Mouse (Mus musculus): ENCODE results near the gene Mbnl3. TPM values are rescaled to one million over a fixed set of nuclear protein-coding genes. Genes with fewer than 3 reads are reported as not detected.
A peak's percentile ranks its signal among the peaks of the same experiment; 100 is the strongest.

Gene Mbnl3
- polyA plus RNA-seq, 1 experiment from 2014 or later, result 7.0 TPM

DNA sequence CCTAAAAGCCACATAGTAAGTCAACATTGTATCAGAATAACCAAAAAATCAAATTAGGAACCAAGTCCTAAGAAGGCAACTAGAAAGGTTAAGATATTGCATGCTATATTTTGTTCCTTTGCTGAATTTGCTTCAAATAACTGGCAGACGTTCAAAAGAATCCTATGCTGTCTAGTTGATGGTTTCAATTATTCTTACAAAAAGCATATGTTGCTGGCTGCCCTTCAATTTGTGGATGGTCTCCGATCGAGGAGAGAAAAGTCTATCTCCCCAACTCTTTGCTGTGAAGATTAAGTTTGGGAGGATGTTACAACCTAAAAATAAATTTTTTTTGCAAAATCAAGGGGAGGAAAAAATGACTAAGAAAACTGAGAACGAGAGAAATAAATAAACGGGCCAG lies 41.6 kb downstream of the Mbnl3 start:
- WGBS, result 75% methylated on average over 5 of the region's 5 CpGs
- H3K4me2 ChIP-seq (replicated peaks; ENCODE audit: low read depth, low read length), result no peak overlapping the region

DNA sequence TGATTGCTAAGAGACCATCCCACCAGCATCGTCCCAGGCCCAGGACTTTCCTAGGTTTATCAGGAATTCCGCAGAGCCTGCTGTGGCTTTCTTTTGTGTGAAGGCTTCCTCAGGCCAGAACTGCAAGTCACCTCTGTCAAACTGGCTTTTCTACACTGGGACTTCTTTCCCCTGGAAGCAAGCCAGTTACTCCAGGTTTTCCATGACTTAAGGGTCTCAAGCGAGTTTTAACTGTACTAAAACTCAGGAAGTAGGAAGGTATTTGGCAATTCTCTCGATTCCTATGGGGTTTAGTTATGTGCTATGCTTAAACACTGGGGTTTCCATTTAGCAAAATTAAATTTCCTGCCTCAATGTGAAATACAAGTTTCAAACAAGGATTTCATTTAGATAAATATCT lies 57.9 kb downstream of the Mbnl3 start:
- Histone ChIP-seq H3K4me3 (ENCODE audit: low read length) (no peak overlapping the region), H3K9ac (replicated peaks; ENCODE audit: low read length) (no peak overlapping the region), H3K27me3 (ENCODE audit: insufficient read depth, low read length) (peaks cover 5% of the 10 kb centered on the region; the same call in 1 of the 2 replicates), H3K27ac (ENCODE audit: low read length) (no peak overlapping the region), H3K9me3 (ENCODE audit: low read length) (no peaks in the 10 kb centered on the region), H3K4me1 (ENCODE audit: insufficient read depth, low read length) (no peaks in the 10 kb centered on the region), H3K36me3 (ENCODE audit: insufficient read depth, low read length) (no peaks in the 10 kb centered on the region), H3K4me2 (replicated peaks; ENCODE audit: low read depth, low read length) (no peak overlapping the region)
- no peak for ATAC-seq (ENCODE audit: low FRiP score, low TSS enrichment)
- 60% methylated on average over 4 of the region's 4 CpGs for WGBS

More for the DNA sequence above, 41.6 kb downstream of the Mbnl3 start:
- no peak overlapping the region for H3K4me3 ChIP-seq (ENCODE audit: low read length)
- no peaks in the 10 kb centered on the region for H3K27me3 ChIP-seq (ENCODE audit: insufficient read depth, low read length)
- H3K9me3 ChIP-seq (ENCODE audit: low read length), result no peaks in the 10 kb centered on the region
- H3K27ac ChIP-seq (ENCODE audit: low read length), result no peak overlapping the region
- H3K9ac ChIP-seq (replicated peaks; ENCODE audit: low read length), result no peak overlapping the region
- no peak for ATAC-seq (ENCODE audit: low FRiP score, low TSS enrichment)
- H3K4me1 ChIP-seq (ENCODE audit: insufficient read depth, low read length), result no peaks in the 10 kb centered on the region
- H3K36me3 ChIP-seq (ENCODE audit: insufficient read depth, low read length), result no peaks in the 10 kb centered on the region

DNA sequence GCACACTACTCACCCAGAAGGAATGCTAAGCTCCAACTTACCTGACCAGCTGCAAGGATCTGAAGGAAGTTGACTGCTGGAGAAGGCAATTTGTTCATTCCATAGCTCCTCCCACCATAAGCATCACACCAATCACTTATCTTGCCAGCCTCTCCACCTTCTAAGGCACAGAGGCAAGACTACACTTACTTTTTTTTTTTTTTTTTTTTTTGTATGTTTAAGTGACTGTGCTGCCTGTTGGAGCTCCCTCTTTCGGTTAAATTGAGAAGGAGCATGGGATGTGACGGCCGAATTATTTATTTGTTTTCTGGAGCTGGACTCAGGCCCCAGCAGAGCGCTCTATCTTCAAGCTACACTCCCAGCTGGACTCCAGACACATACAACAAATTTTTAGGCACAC lies 60.0 kb downstream of the Mbnl3 start:
- no peak overlapping the region for H3K27ac ChIP-seq (ENCODE audit: low read length)
- H3K4me3 ChIP-seq (ENCODE audit: low read length), result no peak overlapping the region
- 57% methylated on average over 4 of the region's 4 CpGs for WGBS
- H3K36me3 ChIP-seq (ENCODE audit: insufficient read depth, low read length), result no peaks in the 10 kb centered on the region
- H3K4me2 ChIP-seq (replicated peaks; ENCODE audit: low read depth, low read length), result no peak overlapping the region
- no peak overlapping the region for H3K9ac ChIP-seq (replicated peaks; ENCODE audit: low read length)
- ATAC-seq (ENCODE audit: low FRiP score, low TSS enrichment), result 0 out of 2 replicates have a peak, but pooled peaks have one; percentile 35
- no peaks in the 10 kb centered on the region for H3K4me1 ChIP-seq (ENCODE audit: insufficient read depth, low read length)
- H3K27me3 ChIP-seq (ENCODE audit: insufficient read depth, low read length), result peaks cover 7% of the 10 kb centered on the region; the same call in 1 of the 2 replicates
- H3K9me3 ChIP-seq (ENCODE audit: low read length), result no peaks in the 10 kb centered on the region

DNA sequence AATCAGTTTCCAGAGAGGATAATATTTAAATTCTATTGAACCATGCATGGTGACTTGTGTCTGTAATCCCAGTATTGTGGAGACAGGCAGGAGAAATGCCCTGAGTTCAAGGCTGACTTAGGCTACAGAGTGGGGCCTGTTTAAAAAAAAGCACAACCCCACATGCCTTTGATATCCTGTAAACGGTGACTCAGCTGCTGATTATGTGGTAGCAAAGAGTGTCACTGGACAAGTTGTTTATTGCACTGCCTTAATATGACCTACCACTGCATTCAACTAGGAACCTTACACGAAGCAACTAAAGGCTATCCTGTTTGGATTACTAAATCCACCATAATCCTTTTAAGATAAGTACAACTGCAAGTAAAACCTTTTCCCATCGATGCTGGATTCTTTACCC lies 66.3 kb downstream of the Mbnl3 start:
- no peak for ATAC-seq (ENCODE audit: low FRiP score, low TSS enrichment)
- H3K4me2 ChIP-seq (replicated peaks; ENCODE audit: low read depth, low read length), result no peak overlapping the region
- H3K27ac ChIP-seq (ENCODE audit: low read length), result no peak overlapping the region
- peaks cover 5% of the 10 kb centered on the region; the same call in 1 of the 2 replicates for H3K27me3 ChIP-seq (ENCODE audit: insufficient read depth, low read length)
- no peaks in the 10 kb centered on the region for H3K36me3 ChIP-seq (ENCODE audit: insufficient read depth, low read length)
- no peaks in the 10 kb centered on the region for H3K4me1 ChIP-seq (ENCODE audit: insufficient read depth, low read length)
- no peak overlapping the region for H3K9ac ChIP-seq (replicated peaks; ENCODE audit: low read length)
- H3K4me3 ChIP-seq (ENCODE audit: low read length), result no peak overlapping the region
- 68% methylated on average over 3 of the region's 3 CpGs for WGBS
- no peaks in the 10 kb centered on the region for H3K9me3 ChIP-seq (ENCODE audit: low read length)

DNA sequence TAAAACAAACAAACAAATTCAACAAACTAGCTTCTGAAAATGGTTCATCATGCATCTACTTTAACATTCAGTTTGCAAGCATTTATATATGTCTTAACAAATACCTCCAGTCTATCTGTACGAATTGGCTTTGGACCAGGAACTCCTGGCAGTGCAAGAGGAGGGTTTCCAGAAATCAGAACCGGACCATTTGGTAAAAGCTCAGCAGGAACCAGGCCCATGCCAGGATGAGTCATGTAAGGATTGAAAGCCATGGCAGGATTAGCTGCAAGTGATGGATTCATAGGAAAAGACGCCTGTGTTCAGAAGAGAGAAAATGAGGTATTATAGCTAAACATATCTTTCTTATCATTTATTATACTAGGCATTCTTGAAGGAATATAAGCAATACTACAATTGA lies 75.0 kb downstream of the Mbnl3 start:
- H3K9me3 ChIP-seq (ENCODE audit: low read length), result no peaks in the 10 kb centered on the region
- no peak overlapping the region for H3K4me2 ChIP-seq (replicated peaks; ENCODE audit: low read depth, low read length)
- no peak overlapping the region for H3K4me3 ChIP-seq (ENCODE audit: low read length)
- no peak overlapping the region for H3K27ac ChIP-seq (ENCODE audit: low read length)
- 87% methylated on average over 3 of the region's 3 CpGs for WGBS
- H3K27me3 ChIP-seq (ENCODE audit: insufficient read depth, low read length), result peaks cover 2% of the 10 kb centered on the region; the same call in 1 of the 2 replicates
- no peak overlapping the region for H3K9ac ChIP-seq (replicated peaks; ENCODE audit: low read length)
- no peaks in the 10 kb centered on the region for H3K4me1 ChIP-seq (ENCODE audit: insufficient read depth, low read length)
- no peak for ATAC-seq (ENCODE audit: low FRiP score, low TSS enrichment)
- H3K36me3 ChIP-seq (ENCODE audit: insufficient read depth, low read length), result no peaks in the 10 kb centered on the region

DNA sequence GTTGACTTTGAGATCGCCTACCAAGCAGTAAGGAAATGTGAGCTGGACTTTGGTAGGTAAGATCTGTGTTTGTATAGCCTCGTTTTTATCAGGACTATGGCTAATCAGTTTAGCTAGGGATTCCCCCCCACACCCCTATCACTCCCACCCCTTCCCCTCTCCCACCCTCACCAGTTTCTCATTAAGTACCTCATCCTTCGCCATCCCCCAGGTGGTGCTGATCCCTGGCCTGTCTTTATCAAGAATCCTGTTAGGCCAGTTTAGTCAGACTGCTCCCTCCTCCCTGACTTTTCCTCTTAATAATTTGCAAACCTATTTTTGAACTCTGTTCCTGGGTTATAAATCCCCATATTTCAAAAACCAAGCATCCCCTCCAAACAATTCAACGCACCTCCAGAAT lies 103.6 kb downstream of the Mbnl3 start:
- no peaks in the 10 kb centered on the region for H3K4me1 ChIP-seq (ENCODE audit: insufficient read depth, low read length)
- no peaks in the 10 kb centered on the region for H3K9me3 ChIP-seq (ENCODE audit: low read length)
- peaks cover 7% of the 10 kb centered on the region; the same call in 1 of the 2 replicates for H3K27me3 ChIP-seq (ENCODE audit: insufficient read depth, low read length)

DNA sequence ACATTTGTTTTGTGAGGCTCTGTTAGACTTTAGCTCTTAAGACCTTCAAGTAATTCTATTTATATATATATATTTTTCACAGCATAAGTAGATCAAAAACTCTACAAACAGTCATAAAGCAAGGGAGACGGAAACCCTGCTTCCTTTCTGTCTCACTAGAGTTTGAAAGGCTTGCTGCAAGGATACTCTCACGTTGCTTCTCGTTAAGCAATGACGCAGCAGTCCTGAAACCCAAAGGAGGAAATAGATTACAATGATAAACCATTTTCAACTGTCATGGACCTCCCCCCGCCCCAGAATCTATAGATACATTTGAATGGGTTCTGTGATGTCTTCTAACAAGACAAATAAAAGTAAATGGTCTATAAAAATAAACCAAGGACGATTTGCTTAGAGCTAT lies 121.4 kb downstream of the Mbnl3 start:
- no peak overlapping the region for H3K4me3 ChIP-seq (ENCODE audit: low read length)
- H3K9ac ChIP-seq (replicated peaks; ENCODE audit: low read length), result no peak overlapping the region
- peaks cover 2% of the 10 kb centered on the region; the same call in 1 of the 2 replicates for H3K27me3 ChIP-seq (ENCODE audit: insufficient read depth, low read length)
- no peak overlapping the region for H3K27ac ChIP-seq (ENCODE audit: low read length)
- H3K9me3 ChIP-seq (ENCODE audit: low read length), result no peaks in the 10 kb centered on the region
- no peaks in the 10 kb centered on the region for H3K36me3 ChIP-seq (ENCODE audit: insufficient read depth, low read length)
- H3K4me1 ChIP-seq (ENCODE audit: insufficient read depth, low read length), result no peaks in the 10 kb centered on the region
- H3K4me2 ChIP-seq (replicated peaks; ENCODE audit: low read depth, low read length), result no peak overlapping the region
- no peak for ATAC-seq (ENCODE audit: low FRiP score, low TSS enrichment)
- WGBS, result 69% methylated on average over 6 of the region's 6 CpGs

More for the DNA sequence above, 103.6 kb downstream of the Mbnl3 start:
- Histone ChIP-seq H3K4me2 (replicated peaks; ENCODE audit: low read depth, low read length) (no peak overlapping the region), H3K9ac (replicated peaks; ENCODE audit: low read length) (no peak overlapping the region), H3K4me3 (ENCODE audit: low read length) (no peak overlapping the region), H3K36me3 (ENCODE audit: insufficient read depth, low read length) (no peaks in the 10 kb centered on the region), H3K27ac (ENCODE audit: low read length) (no peak overlapping the region)
- no peak for ATAC-seq (ENCODE audit: low FRiP score, low TSS enrichment)
- 72% methylated on average over 4 of the region's 4 CpGs for WGBS

DNA sequence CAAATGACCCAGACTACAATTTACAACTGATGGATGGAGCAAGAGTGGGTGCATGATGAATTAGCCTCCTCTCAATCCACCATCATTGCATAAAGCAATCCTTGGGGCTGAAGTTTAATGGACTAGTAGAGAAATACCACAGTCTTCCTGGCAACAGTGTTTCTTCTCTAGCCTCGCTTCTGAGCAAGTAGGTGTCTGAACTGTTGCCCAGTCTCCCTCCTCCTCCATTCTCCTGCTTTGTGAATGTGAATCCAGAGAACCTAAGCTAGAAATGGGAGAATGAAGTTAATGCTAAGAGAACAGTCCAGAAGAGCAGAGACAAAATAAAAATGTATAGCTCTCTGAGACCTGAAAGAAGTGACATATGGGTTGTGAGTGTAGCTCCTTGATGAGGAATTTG lies 122.1 kb downstream of the Mbnl3 start:
- no peak overlapping the region for H3K4me3 ChIP-seq (ENCODE audit: low read length)
- H3K4me2 ChIP-seq (replicated peaks; ENCODE audit: low read depth, low read length), result no peak overlapping the region
- no peak overlapping the region for H3K27ac ChIP-seq (ENCODE audit: low read length)
- ATAC-seq (ENCODE audit: low FRiP score, low TSS enrichment), result no peak
- no peaks in the 10 kb centered on the region for H3K9me3 ChIP-seq (ENCODE audit: low read length)
- no peaks in the 10 kb centered on the region for H3K36me3 ChIP-seq (ENCODE audit: insufficient read depth, low read length)
- H3K27me3 ChIP-seq (ENCODE audit: insufficient read depth, low read length), result peaks cover 6% of the 10 kb centered on the region; the same call in 1 of the 2 replicates
- H3K9ac ChIP-seq (replicated peaks; ENCODE audit: low read length), result no peak overlapping the region
- H3K4me1 ChIP-seq (ENCODE audit: insufficient read depth, low read length), result no peaks in the 10 kb centered on the region
- WGBS, result 70% methylated on average over 1 of the region's 1 CpGs

DNA sequence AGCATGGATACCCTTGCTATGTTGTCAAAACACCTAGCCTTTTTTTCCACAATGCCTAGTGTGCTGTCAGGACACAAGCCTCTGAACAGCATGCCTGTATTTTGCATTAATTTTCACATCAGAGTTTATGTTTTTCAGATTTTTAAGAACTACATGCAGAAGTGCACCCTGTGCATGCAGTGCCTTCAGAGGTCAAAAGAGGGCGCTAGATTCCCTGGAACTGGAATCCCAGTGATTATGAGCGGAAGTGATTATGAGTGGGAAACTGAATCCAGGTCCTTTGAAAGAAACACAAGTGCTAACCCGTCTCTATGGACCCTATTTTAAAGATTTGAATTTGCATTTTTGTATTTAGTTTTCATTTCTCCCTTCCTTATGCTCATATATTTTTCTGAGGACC lies 129.6 kb downstream of the Mbnl3 start:
- Histone ChIP-seq H3K27me3 (ENCODE audit: insufficient read depth, low read length) (peaks cover 6% of the 10 kb centered on the region; the same call in 1 of the 2 replicates), H3K36me3 (ENCODE audit: insufficient read depth, low read length) (no peaks in the 10 kb centered on the region), H3K9me3 (ENCODE audit: low read length) (no peaks in the 10 kb centered on the region), H3K4me2 (replicated peaks; ENCODE audit: low read depth, low read length) (no peak overlapping the region), H3K4me1 (ENCODE audit: insufficient read depth, low read length) (no peaks in the 10 kb centered on the region), H3K9ac (replicated peaks; ENCODE audit: low read length) (no peak overlapping the region), H3K4me3 (ENCODE audit: low read length) (no peak overlapping the region), H3K27ac (ENCODE audit: low read length) (no peak overlapping the region)
- 32% methylated on average over 3 of the region's 3 CpGs for WGBS
- no peak for ATAC-seq (ENCODE audit: low FRiP score, low TSS enrichment)
